Mouse (Mus musculus): Measurements from ENCODE around the gene 1110051M20Rik. TPM values are rescaled to one million over a fixed set of nuclear protein-coding genes. Genes with fewer than 3 reads are reported as not detected.

1110051M20Rik gene
- polyA plus RNA-seq, 1 experiment, result 114 TPM

DNA sequence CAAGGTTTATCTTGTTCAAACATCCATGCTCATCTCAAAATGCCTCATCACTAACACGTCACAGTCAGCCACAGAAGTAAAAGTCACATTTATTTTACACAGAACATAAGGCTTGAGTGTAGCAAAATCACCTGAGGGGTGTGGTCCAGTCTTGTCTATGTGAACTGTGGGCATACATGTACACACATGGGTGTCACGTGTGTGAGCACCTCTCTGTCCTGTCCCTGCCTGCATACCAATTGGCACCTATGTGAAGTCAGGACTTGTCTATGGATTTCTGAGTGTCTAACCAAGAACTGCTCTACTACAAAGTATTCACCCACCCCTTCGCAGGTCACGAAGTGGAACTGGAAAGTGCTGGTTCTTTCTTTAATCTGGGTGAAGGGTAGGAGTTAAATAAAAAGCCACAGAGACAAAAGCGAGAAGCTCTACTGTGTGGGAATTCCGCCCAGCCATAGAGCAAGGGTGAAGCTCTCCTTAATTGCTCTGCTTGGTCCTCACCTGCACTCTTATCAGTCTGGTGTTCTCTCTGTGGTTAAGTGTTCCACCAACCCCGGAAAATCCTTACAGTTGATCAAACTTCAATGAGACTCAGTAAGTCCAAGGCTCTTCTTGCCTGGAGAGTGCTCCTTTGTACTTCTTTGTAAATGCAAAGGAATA, 20.3 kb downstream of the 1110051M20Rik start:
- DNase-seq (ENCODE audit: extremely low spot score in 1 of 2, low spot score in 1 of 2), result no peak

DNA sequence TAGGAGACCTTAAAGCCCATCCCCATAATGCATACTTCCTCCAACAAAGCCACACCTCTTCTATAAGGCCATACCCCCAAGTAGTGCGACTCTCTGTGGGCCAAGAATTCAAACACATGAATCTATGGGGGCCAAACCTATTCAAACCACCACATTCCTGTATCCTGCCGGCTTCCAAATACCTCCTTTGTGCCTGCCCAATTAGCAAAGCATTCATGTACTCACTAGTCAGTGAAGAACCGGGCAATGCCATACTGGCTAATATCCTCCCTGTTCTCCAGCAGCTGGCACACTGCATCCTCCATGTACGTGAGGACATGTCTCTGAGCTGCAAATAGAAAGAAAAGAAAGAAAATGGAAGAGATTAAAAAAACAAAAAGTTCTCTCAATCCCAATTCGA, 22.9 kb downstream of the 1110051M20Rik start:
- no peak for DNase-seq (ENCODE audit: extremely low spot score in 1 of 2, low spot score in 1 of 2)

DNA sequence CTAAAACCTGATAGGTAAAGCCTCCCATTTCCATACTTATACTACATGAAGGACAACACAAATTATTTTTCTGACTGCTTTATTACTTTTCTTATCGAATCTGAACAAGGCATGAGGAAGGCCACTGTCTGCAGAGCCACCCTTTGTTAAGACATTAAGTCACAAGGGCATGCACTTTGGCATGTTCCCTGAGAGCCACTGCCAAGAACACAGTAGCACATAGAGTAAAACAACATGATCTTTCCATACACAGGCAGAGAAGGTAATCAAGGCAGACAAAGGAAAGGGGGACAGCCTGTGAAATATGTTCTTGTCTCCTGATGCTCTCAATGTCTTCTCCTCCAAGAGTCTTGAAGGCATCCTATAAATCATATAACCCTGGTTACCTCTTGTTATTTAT, 30.7 kb downstream of the 1110051M20Rik start:
- no peak for DNase-seq (ENCODE audit: extremely low spot score in 1 of 2, low spot score in 1 of 2)

DNA sequence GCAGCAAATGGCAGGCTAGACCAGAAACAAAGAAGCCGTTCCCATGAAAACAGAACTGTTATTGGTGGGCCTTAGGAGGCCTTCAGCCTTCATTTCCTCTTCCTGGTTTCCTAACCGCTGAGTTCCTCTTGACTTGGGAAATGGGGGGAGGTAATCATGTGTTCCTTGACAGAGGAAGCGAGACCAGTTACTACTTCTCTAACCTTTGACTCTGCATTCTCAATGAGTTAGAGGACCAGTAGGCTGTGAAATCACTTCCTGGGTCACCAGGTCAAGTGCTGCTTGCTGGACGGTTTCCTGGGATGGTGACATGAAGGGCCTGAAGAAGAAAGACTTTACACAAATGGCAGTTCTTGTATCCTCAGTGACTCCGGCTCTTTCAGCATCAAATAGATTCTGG, 32.1 kb downstream of the 1110051M20Rik start:
- no peak for DNase-seq (ENCODE audit: extremely low spot score in 1 of 2, low spot score in 1 of 2)

DNA sequence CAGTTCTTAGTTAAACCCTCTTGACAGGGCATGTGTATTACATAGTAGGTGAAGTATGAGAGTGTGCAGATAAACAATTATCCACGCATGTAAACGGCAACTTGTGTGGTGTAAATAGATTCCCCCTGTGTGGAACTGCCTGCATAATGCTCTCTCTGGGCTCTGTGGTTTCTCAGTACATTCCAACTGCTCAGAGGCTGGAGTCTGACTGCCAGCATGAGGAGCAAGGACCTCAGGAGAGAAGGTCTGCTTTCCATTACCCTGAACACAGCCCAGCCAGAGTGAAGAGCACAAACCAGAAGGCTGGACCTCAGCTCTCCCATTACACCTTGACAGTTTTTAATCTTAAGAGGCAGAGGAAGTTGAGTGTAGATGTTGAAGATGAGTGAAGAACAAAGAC, 33.0 kb downstream of the 1110051M20Rik start:
- no peak for DNase-seq (ENCODE audit: extremely low spot score in 1 of 2, low spot score in 1 of 2)

DNA sequence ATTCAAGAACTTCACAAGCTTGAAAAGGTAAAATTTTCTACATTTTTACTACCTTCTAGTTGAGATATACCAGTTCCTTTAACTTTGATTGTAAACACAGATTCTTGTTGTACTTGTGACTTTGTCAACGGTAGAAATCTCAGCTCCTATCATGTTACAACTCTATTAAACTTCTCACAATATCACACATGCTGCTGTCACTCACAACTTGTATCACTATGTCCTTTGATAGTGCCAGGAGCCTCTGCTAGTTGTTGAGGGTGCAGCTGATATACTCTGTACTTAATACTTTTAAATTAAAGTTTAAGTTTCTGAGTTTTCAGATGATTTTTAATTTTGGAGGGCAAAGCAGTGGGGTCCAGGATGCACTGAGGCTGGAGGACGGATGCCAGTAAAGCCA, 36.5 kb downstream of the 1110051M20Rik start:
- no peak for DNase-seq (ENCODE audit: extremely low spot score in 1 of 2, low spot score in 1 of 2)

DNA sequence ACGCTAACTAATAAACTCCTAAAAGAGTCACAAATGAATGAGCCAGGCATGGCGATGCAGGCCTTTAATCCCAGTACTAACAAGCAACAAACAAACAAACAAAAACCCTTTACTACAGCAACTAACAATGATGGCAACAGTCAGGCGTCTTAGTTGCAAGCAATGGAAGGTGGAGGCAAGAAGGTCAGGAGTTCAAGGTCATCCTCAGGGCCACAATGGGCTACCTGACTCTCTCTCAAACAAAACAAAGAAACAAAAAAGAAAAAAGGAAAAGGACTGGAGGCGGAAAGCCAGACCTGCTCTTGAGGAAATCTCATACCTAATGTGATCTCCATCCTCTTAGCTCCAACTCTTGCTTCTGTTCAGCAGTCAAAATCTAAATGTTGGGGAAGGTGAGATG, 39.4 kb downstream of the 1110051M20Rik start:
- no peak for DNase-seq (ENCODE audit: extremely low spot score in 1 of 2, low spot score in 1 of 2)

DNA sequence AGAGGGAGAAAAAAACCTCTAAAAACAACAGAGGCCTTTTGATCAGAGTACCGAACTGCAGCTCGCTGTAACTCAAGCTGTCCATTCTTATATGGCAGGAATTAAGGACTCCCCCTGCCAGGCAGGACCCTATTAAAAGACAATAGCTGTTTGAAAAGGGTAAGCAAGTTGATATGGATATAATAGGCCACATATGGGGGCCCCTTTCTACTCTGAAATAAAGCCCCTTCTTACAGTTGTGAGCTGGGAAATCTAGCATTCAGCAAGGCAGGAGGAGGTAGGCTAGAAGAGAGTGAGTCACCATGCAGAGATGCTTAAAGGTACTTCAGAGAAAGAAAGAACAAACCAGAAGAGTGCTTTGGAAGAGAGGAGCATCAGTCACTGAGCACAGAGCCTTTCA, 44.8 kb downstream of the 1110051M20Rik start:
- peak in 1 of 2 experiments; percentile 22 for DNase-seq (ENCODE audit: extremely low spot score in 1 of 2, low spot score in 1 of 2)

DNA sequence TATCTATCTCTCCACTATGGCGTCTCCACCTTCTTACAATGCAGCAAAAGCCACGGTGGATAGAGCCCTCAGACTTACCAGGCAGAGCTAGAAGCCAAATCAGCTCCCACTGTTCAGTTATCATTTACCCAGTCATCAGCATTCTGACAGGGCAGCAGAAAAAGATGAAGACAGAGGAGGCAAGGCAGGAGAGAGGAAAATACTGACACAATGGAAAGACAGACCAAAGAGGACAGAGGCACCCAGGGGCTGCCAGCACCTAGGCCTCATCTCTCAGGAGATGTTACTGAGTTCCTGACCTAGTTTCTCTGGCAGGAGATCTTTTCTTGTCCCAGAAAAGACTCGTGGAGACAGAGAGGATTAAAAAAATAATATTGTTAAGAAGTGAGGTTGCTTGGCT, 45.3 kb downstream of the 1110051M20Rik start:
- no peak for DNase-seq (ENCODE audit: extremely low spot score in 1 of 2, low spot score in 1 of 2)

DNA sequence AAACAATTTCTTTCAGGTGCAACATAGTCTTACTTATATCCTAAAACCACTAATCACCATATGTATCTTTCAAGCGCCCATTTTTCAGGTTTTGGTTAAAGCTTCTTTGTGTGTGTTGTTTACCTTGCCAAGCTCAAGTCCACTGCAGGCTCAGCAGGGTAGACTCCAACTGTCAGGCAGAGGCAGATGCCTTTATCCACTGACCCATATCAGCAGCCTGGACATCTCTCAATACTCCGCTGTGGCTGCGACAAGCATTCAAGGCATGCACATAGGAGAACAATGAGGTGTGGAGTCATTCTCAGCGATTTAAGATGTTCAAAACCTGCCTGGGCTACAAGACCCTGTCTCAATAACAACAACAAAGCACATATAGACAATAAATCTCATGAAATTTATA, 50.4 kb downstream of the 1110051M20Rik start:
- no peak for DNase-seq (ENCODE audit: extremely low spot score in 1 of 2, low spot score in 1 of 2)

DNA sequence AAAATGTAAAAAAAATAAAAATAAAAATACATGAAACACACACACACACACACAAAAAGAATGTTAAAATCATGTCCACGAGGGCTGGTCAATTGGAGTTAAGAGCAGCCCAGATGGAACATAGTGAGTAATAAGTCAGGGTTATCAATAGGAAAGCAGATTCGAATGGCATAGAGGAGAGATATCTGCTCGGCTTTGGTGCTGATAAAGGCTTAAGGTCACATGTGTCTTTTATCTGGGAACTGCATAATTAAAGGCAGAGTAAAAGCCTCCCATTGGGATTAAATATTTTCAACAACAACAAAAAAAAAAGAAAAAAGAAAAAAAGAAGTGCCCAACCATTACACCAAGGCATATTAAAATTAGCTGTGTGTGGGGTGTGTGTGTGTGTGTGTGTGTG, 55.8 kb downstream of the 1110051M20Rik start:
- DNase-seq (ENCODE audit: extremely low spot score in 1 of 2, low spot score in 1 of 2), result no peak

DNA sequence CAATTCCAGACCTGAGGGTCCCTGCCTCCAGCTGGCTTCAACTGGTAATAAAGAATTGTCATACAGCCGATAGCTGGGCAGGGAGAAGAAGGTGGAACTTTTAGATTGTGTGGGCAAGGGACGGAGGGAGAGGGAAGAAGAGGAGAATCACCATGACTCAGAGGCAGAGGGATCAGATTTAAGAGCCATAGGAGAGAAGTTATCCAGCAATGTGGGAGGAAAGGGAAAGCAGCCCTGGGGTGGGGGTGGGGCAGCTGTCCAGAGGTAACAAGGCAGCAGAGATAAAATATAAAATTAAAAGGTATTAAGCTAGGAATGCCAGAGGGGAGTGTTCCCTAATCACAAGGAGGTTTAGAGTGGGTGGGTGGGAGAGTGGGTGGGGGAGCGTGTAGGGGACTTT, 56.2 kb downstream of the 1110051M20Rik start:
- DNase-seq (ENCODE audit: extremely low spot score in 1 of 2, low spot score in 1 of 2), result no peak

DNA sequence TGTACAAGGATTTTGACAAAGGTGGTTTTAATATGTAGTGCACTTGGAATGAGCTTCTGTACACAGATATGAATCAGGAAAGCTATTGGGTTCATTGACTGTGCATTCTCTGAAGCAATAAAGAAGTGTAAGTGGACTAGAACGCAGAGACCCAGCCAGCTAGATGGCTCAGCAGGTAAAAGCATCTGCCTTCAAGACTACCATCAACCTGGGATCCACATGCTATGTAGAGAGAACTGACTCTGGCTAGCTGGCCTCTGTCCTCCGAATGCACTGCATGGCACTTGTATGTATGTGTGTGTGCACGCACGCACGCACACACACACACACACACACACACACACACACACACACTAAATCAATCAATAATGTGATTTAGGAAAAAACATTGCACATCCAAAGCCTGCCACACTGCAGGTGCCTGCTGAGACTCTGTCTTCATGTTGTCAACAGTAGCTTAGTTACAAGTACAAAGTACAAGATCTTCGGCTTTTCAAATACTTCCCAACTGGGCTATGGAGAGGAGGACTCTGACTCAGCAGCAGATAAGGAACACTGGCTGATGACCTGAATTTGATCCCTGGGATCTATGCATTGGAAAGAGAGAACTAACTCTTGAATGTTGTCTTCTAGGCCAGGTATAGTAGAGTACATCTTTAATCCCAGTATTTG, 57.1 kb downstream of the 1110051M20Rik start:
- DNase-seq (ENCODE audit: extremely low spot score in 1 of 2, low spot score in 1 of 2), result no peak

DNA sequence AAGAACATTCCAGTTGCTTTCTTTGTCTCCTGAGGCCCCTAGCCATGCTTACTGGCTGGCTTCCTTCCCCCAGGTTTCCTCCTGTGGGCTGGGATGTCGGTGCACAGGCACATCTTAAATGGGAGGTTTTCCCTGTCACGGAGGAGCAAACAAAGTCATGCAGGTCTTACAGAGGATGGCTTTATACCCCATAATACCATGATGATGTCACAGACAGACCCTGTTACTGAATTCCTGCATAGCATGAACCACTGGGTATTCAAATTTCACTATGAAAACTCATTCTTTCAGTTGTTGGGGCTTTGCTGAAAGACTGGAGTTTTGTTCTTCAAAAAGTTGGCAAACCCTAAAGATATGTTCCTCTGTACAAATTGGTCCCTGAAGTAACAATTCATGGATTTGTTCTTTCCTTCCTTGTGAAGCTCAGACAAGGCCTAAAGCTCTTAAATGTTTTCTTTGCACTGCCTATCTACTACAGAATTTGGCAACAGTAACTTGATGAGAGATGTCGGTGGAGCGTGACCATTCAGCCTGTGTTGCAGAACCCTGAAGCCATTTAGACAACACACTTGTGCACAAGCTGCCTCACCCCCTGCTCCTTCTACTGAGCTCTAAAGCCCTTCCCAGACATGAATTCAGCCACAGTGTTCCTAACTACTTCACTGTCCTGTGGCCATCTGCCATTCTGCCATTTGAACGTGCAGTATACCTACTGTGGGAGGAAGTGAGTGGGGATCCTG, 57.8 kb downstream of the 1110051M20Rik start:
- DNase-seq (ENCODE audit: extremely low spot score in 1 of 2, low spot score in 1 of 2), result no peak

DNA sequence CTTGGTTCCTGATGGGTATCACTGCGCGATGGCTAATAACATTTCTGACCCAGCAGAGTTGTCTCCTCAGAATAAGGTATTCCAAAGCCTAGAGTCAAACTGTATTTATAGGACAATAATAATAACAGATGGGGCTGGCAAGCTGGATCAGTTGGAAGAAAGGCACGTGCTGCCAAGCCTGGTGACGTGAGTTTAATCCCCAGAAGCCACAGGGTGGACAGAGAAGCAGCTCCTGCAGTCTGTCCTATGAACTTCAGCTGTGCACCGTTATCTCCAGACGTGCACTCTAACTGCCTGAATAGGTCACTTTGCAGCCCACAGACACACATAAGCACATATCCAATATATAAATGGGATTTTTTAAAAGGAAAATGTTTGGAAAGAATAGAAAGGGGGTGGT, 61.2 kb downstream of the 1110051M20Rik start:
- no peak for DNase-seq (ENCODE audit: extremely low spot score in 1 of 2, low spot score in 1 of 2)

DNA sequence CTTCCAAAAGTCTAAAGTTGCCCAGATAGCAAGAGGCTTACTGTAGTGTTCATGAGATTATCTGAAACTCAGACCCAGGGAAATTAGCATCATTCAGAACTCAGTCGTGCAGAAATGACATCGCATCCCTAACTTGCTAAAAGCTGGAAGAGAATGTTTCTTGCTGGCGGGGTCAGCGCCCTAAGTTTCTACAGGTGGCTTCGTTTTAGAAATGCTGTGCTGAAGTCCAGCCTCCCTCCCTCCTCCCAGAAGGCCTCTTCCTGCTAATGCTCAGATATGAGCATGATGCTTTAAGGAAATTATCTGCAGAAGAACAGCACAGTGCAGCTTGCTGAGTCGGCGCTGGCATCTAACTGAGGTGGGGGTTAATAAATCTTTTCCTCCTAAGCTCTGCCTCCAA, 67.5 kb downstream of the 1110051M20Rik start:
- no peak for DNase-seq (ENCODE audit: extremely low spot score in 1 of 2, low spot score in 1 of 2)

DNA sequence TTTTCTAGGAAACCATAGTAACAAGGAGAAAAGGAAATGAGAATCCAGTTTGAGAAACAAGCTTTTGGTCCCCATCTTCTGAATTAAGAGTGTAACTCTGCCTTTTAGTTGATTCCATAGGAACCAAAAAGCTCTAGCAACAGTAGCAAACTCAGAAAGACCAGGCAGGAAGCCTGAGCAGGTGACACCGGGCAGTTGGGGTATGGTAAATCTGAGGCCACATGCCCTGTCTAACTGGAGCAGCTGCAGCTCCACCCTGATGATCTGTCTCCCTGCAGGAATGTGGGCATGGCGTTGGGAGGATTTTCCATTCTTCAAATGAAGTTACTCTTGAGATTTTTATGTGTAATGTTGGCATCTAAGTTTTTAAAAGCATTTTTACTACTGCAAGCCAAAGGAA, 74.2 kb downstream of the 1110051M20Rik start:
- DNase-seq (ENCODE audit: extremely low spot score in 1 of 2, low spot score in 1 of 2), result no peak

DNA sequence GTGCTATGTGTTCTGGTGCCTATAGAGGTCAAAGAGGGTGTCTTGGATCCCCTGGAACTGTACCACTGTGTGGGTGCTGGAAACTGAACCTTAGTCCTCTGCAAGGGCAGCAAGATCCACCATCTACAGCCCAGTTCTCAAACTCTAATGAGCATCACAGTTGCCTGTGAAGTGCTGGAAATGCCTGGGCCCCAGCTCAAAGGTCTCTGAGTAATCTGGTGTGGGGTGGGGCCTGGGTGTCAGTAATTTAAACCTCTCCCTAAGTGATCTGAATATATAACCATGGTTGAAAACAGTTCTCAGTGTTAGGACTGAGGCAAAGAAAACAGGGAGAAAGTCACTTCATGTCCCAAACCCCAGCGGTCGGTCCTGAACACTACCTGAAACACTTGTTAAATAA, 81.2 kb downstream of the 1110051M20Rik start:
- DNase-seq (ENCODE audit: extremely low spot score in 1 of 2, low spot score in 1 of 2), result no peak

DNA sequence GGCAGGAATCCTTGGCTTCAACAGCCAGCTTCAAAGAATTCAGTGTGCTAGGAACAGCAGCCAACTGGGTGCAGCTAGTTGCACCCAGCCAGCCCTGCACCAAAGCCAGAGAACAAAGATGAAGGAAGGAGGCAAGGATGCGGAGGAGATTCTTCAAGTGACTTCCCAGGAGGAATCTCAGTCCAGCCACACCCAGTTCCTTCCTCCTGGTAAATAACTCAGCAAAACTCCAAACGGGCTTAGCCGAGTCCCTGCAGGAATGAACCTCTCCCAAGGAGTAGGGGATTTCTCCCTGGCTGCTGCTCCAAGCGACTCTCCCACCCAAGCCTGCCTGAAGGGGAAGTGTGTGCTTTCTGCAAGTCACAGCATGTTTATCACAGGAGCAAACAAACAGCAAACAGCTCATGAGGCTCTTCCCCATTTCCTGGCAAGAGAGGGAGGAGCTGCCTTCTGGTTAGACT, 83.4 kb downstream of the 1110051M20Rik start:
- no peak for DNase-seq (ENCODE audit: extremely low spot score in 1 of 2, low spot score in 1 of 2)

DNA sequence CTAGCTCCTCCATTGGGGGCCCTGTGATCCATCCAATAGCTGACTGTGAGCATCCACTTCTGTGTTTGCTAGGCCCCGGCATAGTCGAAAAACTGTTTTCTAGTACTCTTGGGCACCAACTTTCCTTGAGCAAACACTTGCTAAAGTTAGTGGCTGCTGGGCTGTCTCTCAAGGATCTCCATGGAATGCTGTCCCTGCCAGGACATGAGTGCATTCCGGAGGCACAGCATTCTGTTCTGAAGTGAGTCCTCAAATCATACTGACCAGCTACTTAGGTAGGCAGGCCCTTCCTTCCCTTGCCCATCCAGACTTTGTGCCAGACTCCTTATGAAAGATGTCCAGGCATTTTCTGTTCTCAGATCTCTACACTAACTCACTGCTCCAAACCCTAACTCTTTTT, 88.7 kb downstream of the 1110051M20Rik start:
- no peak for DNase-seq (ENCODE audit: extremely low spot score in 1 of 2, low spot score in 1 of 2)

DNA sequence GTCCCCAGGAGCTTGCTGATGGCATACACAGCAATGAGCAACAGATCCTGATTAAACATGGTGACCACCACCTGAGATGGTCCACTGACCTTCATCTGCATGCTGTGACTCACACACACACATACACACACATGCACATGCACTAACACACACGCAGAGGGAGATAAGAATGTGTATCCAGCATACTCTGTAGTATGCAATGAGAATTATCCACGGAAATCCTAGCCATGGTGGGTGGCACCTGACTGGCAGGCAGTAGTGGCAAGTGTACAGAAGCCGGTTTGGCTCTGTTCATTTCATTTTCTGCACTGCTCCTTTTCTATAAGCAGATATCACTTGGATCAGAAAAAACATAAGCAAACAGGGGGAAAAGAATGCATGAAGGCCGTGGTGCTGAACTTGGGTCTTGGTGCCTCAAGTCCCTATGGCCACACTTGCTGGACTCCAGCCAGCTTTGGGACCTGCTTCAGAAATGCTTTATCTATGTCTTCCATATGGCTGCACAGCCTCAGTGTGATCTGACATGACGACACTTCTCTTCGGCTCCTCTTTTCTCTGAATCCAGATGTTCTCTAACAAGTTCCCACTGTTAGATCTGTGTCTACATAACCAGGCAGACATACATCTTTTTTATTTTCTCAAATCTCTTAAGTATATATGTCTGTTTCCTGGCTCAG, 89.6 kb downstream of the 1110051M20Rik start:
- no peak for DNase-seq (ENCODE audit: extremely low spot score in 1 of 2, low spot score in 1 of 2)
